Mouse (Mus musculus) CH12.LX (cell line): ENCODE data around the gene Tnrc6b. TPM values are rescaled to one million over a fixed set of nuclear protein-coding genes. Genes with fewer than 3 reads are reported as not detected.

Experiments used
- DNase-seq: peaks from one replicate; pipeline ENCODE4 v3.0.0-alpha.2; 2013; ENCODE audit errors: extremely low read depth
- H3K27ac ChIP-seq: 2 replicates; pipeline ENCODE4 v1.5.1; 2012; ENCODE audit warnings: low read depth, mild to moderate bottlenecking, control low read depth, moderate library complexity; ENCODE audit not compliant: insufficient read depth
- H3K27me3 ChIP-seq: replicated peaks from 2 replicates; pipeline ENCODE3; 2012; ENCODE audit warnings: inconsistent platforms
- H3K36me3 ChIP-seq, 2 experiments: replicated peaks in 1 of 2; 2 replicates each; pipeline versions ENCODE3 to v1.6.1; 2012; ENCODE audit warnings: inconsistent platforms in 1 of 2, low read length in 1 of 2, mild to moderate bottlenecking in 1 of 2, mixed read lengths in 1 of 2, moderate library complexity in 1 of 2; ENCODE audit not compliant: control insufficient read depth in 1 of 2, insufficient read depth in 1 of 2
- H3K4me1 ChIP-seq, 2 experiments: 2 replicates each; pipeline ENCODE4 v1.6.1; 2012; ENCODE audit warnings: inconsistent platforms in 1 of 2, moderate library complexity in 1 of 2; ENCODE audit not compliant: insufficient read depth in 2 of 2, control insufficient read depth in 1 of 2
- H3K4me2 ChIP-seq: 2 replicates; pipeline ENCODE4 v1.6.1; 2012; ENCODE audit warnings: low read depth, mild to moderate bottlenecking, control low read depth; ENCODE audit not compliant: poor library complexity, insufficient read depth, severe bottlenecking
- H3K4me3 ChIP-seq, 3 experiments: fragments of 150-350 bp in 1 of 3; sonication (generic) in 1 of 3; replicated peaks in 1 of 3; 2 replicates each; pipeline versions ENCODE3 to v1.5.1; 2011 to 2012; ENCODE audit warnings: low read depth in 2 of 3, low read length in 2 of 3, mild to moderate bottlenecking in 2 of 3, moderate library complexity in 2 of 3, control low read depth in 1 of 3, improper control_type of control experiment in 1 of 3, inconsistent platforms in 1 of 3, mixed read lengths in 1 of 3; ENCODE audit not compliant: poor library complexity in 1 of 3
- H3K79me2 ChIP-seq: replicated peaks from 2 replicates; pipeline ENCODE4 v1.6.1; 2012; ENCODE audit warnings: mild to moderate bottlenecking, moderate library complexity; ENCODE audit not compliant: control insufficient read depth, poor library complexity, insufficient read depth, severe bottlenecking; ENCODE audit errors: extremely low read depth
- H3K9ac ChIP-seq: 2 replicates; pipeline ENCODE4 v1.6.1; 2012; ENCODE audit warnings: low read depth, mild to moderate bottlenecking, control low read depth, moderate library complexity; ENCODE audit not compliant: insufficient read depth
- H3K9me3 ChIP-seq: replicated peaks from 2 replicates; pipeline ENCODE3; 2012; ENCODE audit warnings: low read length, inconsistent platforms, mixed read lengths
- BHLHE40 ChIP-seq: IDR thresholded peaks from 2 replicates; pipeline ENCODE4 v1.6.1; 2011; ENCODE audit warnings: mild to moderate bottlenecking, low read depth, low read length, improper control_type of control experiment
- CHD2 ChIP-seq: IDR thresholded peaks from 2 replicates; pipeline ENCODE4 v1.6.1; 2011; ENCODE audit warnings: low read length, improper control_type of control experiment
- E2F4 ChIP-seq: IDR thresholded peaks from 2 replicates; pipeline ENCODE4 v1.6.1; 2011; ENCODE audit warnings: low read depth, low read length, improper control_type of control experiment; ENCODE audit not compliant: insufficient replicate concordance
- HCFC1 ChIP-seq: IDR thresholded peaks from 2 replicates; pipeline ENCODE4 v1.6.1; 2012; ENCODE audit warnings: low read depth, mild to moderate bottlenecking, inconsistent platforms, low read length, improper control_type of control experiment
- IRF4 ChIP-seq: IDR thresholded peaks from 2 replicates; pipeline ENCODE4 v1.6.1; 2014; ENCODE audit warnings: low read depth, mild to moderate bottlenecking, inconsistent platforms, low read length, improper control_type of control experiment
- JUND ChIP-seq: conservative IDR thresholded peaks from 2 replicates; pipeline ENCODE4 v1.6.1; 2011; ENCODE audit warnings: low read depth, low read length, improper control_type of control experiment
- MAFK ChIP-seq: IDR thresholded peaks from 2 replicates; pipeline ENCODE4 v1.6.1; 2011; ENCODE audit warnings: low read length, improper control_type of control experiment; ENCODE audit not compliant: insufficient replicate concordance
- MAZ ChIP-seq: IDR thresholded peaks from 2 replicates; pipeline ENCODE4 v1.6.1; 2012; ENCODE audit warnings: low read depth, mild to moderate bottlenecking, inconsistent platforms, low read length, improper control_type of control experiment, moderate library complexity
- MEF2A ChIP-seq: IDR thresholded peaks from 2 replicates; pipeline ENCODE4 v1.6.1; 2014; ENCODE audit warnings: low read depth, mild to moderate bottlenecking, inconsistent platforms, low read length, improper control_type of control experiment, borderline replicate concordance
- MYC ChIP-seq: IDR thresholded peaks from 2 replicates; pipeline ENCODE4 v1.6.1; 2011; ENCODE audit warnings: low read depth, mild to moderate bottlenecking, improper control_type of control experiment, low read length
- NRF1 ChIP-seq: IDR thresholded peaks from 2 replicates; pipeline ENCODE4 v1.6.1; 2014; ENCODE audit warnings: low read depth, mild to moderate bottlenecking, inconsistent platforms, low read length, improper control_type of control experiment, moderate library complexity
- PAX5 ChIP-seq: IDR thresholded peaks from 2 replicates; pipeline ENCODE4 v1.6.1; 2012; ENCODE audit warnings: low read length, inconsistent platforms, mixed read lengths
- POLR2A ChIP-seq: IDR thresholded peaks from 2 replicates; pipeline ENCODE4 v1.6.1; 2011; ENCODE audit warnings: low read depth, mild to moderate bottlenecking, improper control_type of control experiment, low read length
- POLR2AphosphoS2 ChIP-seq: IDR thresholded peaks from 2 replicates; pipeline ENCODE4 v1.6.1; 2011; ENCODE audit warnings: low read depth, low read length, improper control_type of control experiment
- RAD21 ChIP-seq: IDR thresholded peaks from 2 replicates; pipeline ENCODE4 v1.6.1; 2011; ENCODE audit warnings: low read depth, mild to moderate bottlenecking, low read length, improper control_type of control experiment, moderate library complexity
- SIN3A ChIP-seq: IDR thresholded peaks from 2 replicates; pipeline ENCODE4 v1.6.1; 2012; ENCODE audit warnings: low read length, improper control_type of control experiment, inconsistent platforms
- SMC3 ChIP-seq: IDR thresholded peaks from 2 replicates; pipeline ENCODE4 v1.6.1; 2011; ENCODE audit warnings: low read depth, low read length, improper control_type of control experiment
- TCF12 ChIP-seq: IDR thresholded peaks from 2 replicates; pipeline ENCODE4 v1.6.1; 2014; ENCODE audit warnings: low read depth, mild to moderate bottlenecking, inconsistent platforms, low read length, improper control_type of control experiment
- UBTF ChIP-seq: IDR thresholded peaks from 2 replicates; pipeline ENCODE4 v1.6.1; 2012; ENCODE audit warnings: low read depth, mild to moderate bottlenecking, inconsistent platforms, low read length, improper control_type of control experiment, moderate library complexity
- USF2 ChIP-seq: conservative IDR thresholded peaks from 2 replicates; pipeline ENCODE4 v1.6.1; 2011; ENCODE audit warnings: low read depth, low read length, improper control_type of control experiment
- ZNF384 ChIP-seq: IDR thresholded peaks from 2 replicates; pipeline ENCODE4 v1.6.1; 2012; ENCODE audit warnings: low read depth, low read length, improper control_type of control experiment, inconsistent platforms
- dilution Hi-C: fragments of 300-500 bp; cut with MboI; formaldehyde crosslinking; loops from 2 replicates; pipeline ENCODE4 v1.14.3; 2020; ENCODE audit warnings: low sequenced_read_pairs; ENCODE audit not compliant: extremely low pct_unique_long_range_greater_than_20kb, extremely low pct_ligation_motif_present
- in situ Hi-C: fragments of 300-500 bp; cut with MboI; formaldehyde crosslinking; loops from 3 replicates; pipeline ENCODE4 v1.14.3; 2019; ENCODE audit warnings: low sequenced_read_pairs, low pct_ligation_motif_present, low pct_unique_long_range_greater_than_20kb, mixed read lengths
- polyA plus RNA-seq: library from polyadenylated mRNA; unstranded; fragments of >175 nt; gene quantifications from 2 replicates; pipeline ENCODE4 v1.2.1, GENCODE M21; 2012; ENCODE audit warnings: low read depth; ENCODE audit not compliant: insufficient read length
- total RNA-seq, 2 experiments: library from RNA; depleted of rRNA; stranded (reverse); fragments of 300-350 nt in 1 of 2; fragments of >200 nt in 1 of 2; gene quantifications; 2 replicates each; pipeline ENCODE4 v1.2.3; 2012 to 2014

The Tnrc6b gene
- total and polyA plus RNA-seq, 3 experiments, result 6.0 to 17.1 (median 16.1) TPM

DNA sequence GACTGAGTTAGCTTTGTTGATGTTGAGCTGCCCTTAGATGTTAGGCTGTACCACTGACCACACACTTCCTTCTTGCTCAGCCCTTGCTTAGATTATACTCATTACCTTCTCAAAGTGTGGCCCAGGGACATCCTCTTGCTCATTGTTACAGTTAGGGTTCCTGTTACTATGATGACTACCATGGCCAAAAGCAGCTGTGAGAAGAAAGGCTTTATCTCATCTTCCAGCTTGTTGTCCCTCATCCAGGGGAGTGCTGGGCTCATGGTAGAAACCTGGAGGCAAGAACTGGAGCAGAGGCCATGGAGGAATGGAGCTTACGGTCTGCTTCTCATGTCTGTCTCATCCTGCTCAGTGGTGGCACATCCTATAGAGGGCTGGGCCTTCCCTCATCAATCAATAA lies 28.9 kb downstream of the Tnrc6b start:
- H3K4me1 ChIP-seq, result peaks cover 22 to 70% of the 10 kb centered on the region in 2 experiments
- no peak overlapping the region for H3K4me3 ChIP-seq
- no peak for TF ChIP-seq ZNF384
- TF ChIP-seq BHLHE40, result no peak
- TF ChIP-seq USF2, result no peak
- TF ChIP-seq TCF12, result no peak
- H3K9me3 ChIP-seq, result no peaks in the 10 kb centered on the region
- no peak overlapping the region for H3K27ac ChIP-seq
- H3K9ac ChIP-seq, result no peak overlapping the region
- H3K36me3 ChIP-seq, result peaks cover 0 to 2% of the 10 kb centered on the region in 2 experiments
- no peak overlapping the region for H3K4me2 ChIP-seq
- no peak for DNase-seq
- in situ Hi-C loops (loop anchor here (5.0 kb wide), 1 partner anchor 37 kb away; no protein-coding TSS in a partner anchor), dilution Hi-C loops (no loop called here)
- no peaks in the 10 kb centered on the region for H3K27me3 ChIP-seq
- peaks cover 16% of the 10 kb centered on the region for H3K79me2 ChIP-seq

DNA sequence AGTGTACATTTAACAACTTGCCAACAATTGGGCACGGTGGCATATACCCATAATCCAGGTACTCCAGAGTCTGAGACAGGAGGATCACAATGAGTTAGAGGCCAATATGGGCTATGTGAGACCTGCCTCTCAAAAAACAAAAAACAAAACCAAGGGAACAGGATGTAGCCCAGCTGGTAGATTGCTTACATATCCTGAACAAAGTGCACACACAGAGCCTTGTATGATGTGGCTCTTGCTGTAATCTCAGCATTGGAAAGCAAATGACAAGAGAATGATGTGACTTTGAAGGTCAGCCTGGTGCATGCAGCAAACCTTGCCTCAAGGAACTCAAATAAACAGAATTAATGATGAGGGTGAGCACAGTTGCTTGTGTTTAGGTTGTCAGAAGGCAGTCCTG lies 30.7 kb downstream of the Tnrc6b start:
- TF ChIP-seq MEF2A (no peak), UBTF (no peak), HCFC1 (no peak), RAD21 (no peak), CHD2 (no peak), IRF4 (no peak), MAZ (no peak), MYC (no peak), SMC3 (no peak), SIN3A (no peak), POLR2A (no peak), E2F4 (no peak), MAFK (no peak), JUND (no peak), PAX5 (no peak), POLR2AphosphoS2 (no peak), NRF1 (no peak)
- TF ChIP-seq, all 38 proteins: peak for 0
- H3K4me1 ChIP-seq, result peaks cover 26 to 72% of the 10 kb centered on the region in 2 experiments
- H3K79me2 ChIP-seq, result peaks cover 31% of the 10 kb centered on the region
- no peak overlapping the region for H3K4me2 ChIP-seq
- in situ Hi-C loops (loop anchor here (5.0 kb wide), 1 partner anchor 35 kb away; no protein-coding TSS in a partner anchor), dilution Hi-C loops (no loop called here)
- peaks cover 0 to 4% of the 10 kb centered on the region in 2 experiments for H3K36me3 ChIP-seq
- H3K9ac ChIP-seq, result no peak overlapping the region
- no peak overlapping the region for H3K4me3 ChIP-seq
- no peak overlapping the region for H3K27ac ChIP-seq
- H3K27me3 ChIP-seq, result no peaks in the 10 kb centered on the region
- H3K9me3 ChIP-seq, result no peaks in the 10 kb centered on the region
- no peak for DNase-seq
